Mouse (Mus musculus): Measurements from ENCODE around the gene Snx8. TPM values are rescaled to one million over a fixed set of nuclear protein-coding genes. Genes with fewer than 3 reads are reported as not detected.

The Snx8 gene
- polyA plus RNA-seq, 1 experiment from 2014 or later, result 17.6 TPM

GRCm38 (mm10) chr5:140402640-140403270 is 13.7 kb upstream of the Snx8 start:
- H3K4me3 ChIP-seq, result no peak overlapping the region
- H3K4me1 ChIP-seq, result no peaks in the 10 kb centered on the region
- H3K27ac ChIP-seq, result no peak overlapping the region
- no peaks in the 10 kb centered on the region for H3K36me3 ChIP-seq (ENCODE audit: poor library complexity, severe bottlenecking)
- no peak overlapping the region for H3K4me2 ChIP-seq
- H3K27me3 ChIP-seq, result no peaks in the 10 kb centered on the region
- ATAC-seq, result no peak
- 86% methylated on average over 4 of the region's 4 CpGs for WGBS
- no peaks in the 10 kb centered on the region for H3K9me3 ChIP-seq (replicated peaks)
- no peak overlapping the region for H3K9ac ChIP-seq

GRCm38 (mm10) chr5:140396166-140396940 is 7.3 kb upstream of the Snx8 start:
- no peaks in the 10 kb centered on the region for H3K36me3 ChIP-seq (ENCODE audit: poor library complexity, severe bottlenecking)
- H3K27ac ChIP-seq, result no peak overlapping the region
- no peak overlapping the region for H3K4me3 ChIP-seq
- H3K27me3 ChIP-seq, result no peaks in the 10 kb centered on the region
- H3K9me3 ChIP-seq (replicated peaks), result no peaks in the 10 kb centered on the region
- H3K9ac ChIP-seq, result no peak overlapping the region
- H3K4me1 ChIP-seq, result no peaks in the 10 kb centered on the region
- no peak for ATAC-seq
- 64% methylated on average over 8 of the region's 8 CpGs for WGBS
- no peak overlapping the region for H3K4me2 ChIP-seq

GRCm38 (mm10) chr5:140392701-140393100 is 3.6 kb upstream of the Snx8 start:
- WGBS, result 93% methylated on average over 3 of the region's 3 CpGs
- Histone ChIP-seq H3K27ac (no peak overlapping the region), H3K4me2 (no peak overlapping the region), H3K4me3 (no peak overlapping the region), H3K9me3 (replicated peaks) (no peaks in the 10 kb centered on the region), H3K36me3 (ENCODE audit: poor library complexity, severe bottlenecking) (no peaks in the 10 kb centered on the region), H3K9ac (no peak overlapping the region), H3K4me1 (peaks cover 12% of the 10 kb centered on the region), H3K27me3 (no peaks in the 10 kb centered on the region)
- ATAC-seq, result no peak

- 92% methylated on average over 5 of the region's 5 CpGs for WGBS
- no peak for ATAC-seq
- H3K4me2 ChIP-seq, result no peak overlapping the region
- H3K9ac ChIP-seq, result no peak overlapping the region
- H3K36me3 ChIP-seq (ENCODE audit: poor library complexity, severe bottlenecking), result no peaks in the 10 kb centered on the region
- no peak overlapping the region for H3K27ac ChIP-seq
- H3K4me1 ChIP-seq, result peaks cover 17% of the 10 kb centered on the region
- no peaks in the 10 kb centered on the region for H3K27me3 ChIP-seq
- H3K4me3 ChIP-seq, result no peak overlapping the region
- no peaks in the 10 kb centered on the region for H3K9me3 ChIP-seq (replicated peaks)
Observed at GRCm38 (mm10) chr5:140391981-140392380, 2.9 kb upstream of the Snx8 start.

DNA sequence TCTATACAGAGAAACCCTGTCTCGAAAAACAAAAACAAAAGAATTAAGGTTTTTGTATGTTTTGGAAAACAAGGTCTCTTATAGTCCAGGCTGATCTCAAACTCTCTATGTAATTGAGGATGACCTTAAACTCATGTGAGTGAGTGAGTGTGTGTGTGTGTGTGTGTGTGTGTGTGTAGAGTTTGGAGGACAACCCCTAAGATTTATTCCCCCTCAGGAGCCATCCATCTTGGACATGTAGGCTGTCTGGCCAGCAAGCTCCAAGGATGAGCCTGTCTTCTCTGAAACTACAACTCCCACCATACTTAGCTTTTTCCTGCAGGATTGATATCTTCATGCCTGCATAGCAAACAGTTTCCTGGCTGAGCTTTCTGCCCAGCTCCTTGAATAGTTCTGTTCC is 2.4 kb upstream of the Snx8 start:
- Histone ChIP-seq H3K4me2 (no peak overlapping the region), H3K36me3 (ENCODE audit: poor library complexity, severe bottlenecking) (no peaks in the 10 kb centered on the region), H3K27ac (no peak overlapping the region), H3K9ac (no peak overlapping the region), H3K4me1 (peaks cover 17% of the 10 kb centered on the region), H3K4me3 (no peak overlapping the region), H3K9me3 (replicated peaks) (no peaks in the 10 kb centered on the region), H3K27me3 (no peaks in the 10 kb centered on the region)
- ATAC-seq, result no peak
- WGBS, result 69% methylated on average over 1 of the region's 1 CpGs

GRCm38 (mm10) chr5:140389647-140390046 is 585 bp upstream of the Snx8 start:
- Histone ChIP-seq H3K27me3 (no peaks in the 10 kb centered on the region), H3K4me1 (peaks cover 17% of the 10 kb centered on the region), H3K9ac (no peak overlapping the region), H3K36me3 (ENCODE audit: poor library complexity, severe bottlenecking) (no peaks in the 10 kb centered on the region), H3K4me2 (peak overlapping the region; percentile 96), H3K27ac (no peak overlapping the region), H3K4me3 (peak overlapping the region; percentile 68), H3K9me3 (replicated peaks) (no peaks in the 10 kb centered on the region)
- peak; percentile 34; the same call in 1 of the 2 replicates for ATAC-seq
- WGBS, result 64% methylated on average over 3 of the region's 3 CpGs

GRCm38 (mm10) chr5:140387816-140388510 is 1.1 kb downstream of the Snx8 start:
- H3K9me3 ChIP-seq (replicated peaks), result no peaks in the 10 kb centered on the region
- peak overlapping the region; percentile 96 for H3K4me2 ChIP-seq
- H3K36me3 ChIP-seq (ENCODE audit: poor library complexity, severe bottlenecking), result no peaks in the 10 kb centered on the region
- H3K4me3 ChIP-seq, result peak overlapping the region; percentile 68
- peak overlapping the region; percentile 76 for H3K9ac ChIP-seq
- peaks cover 22% of the 10 kb centered on the region for H3K4me1 ChIP-seq
- ATAC-seq, result no peak
- WGBS, result 77% methylated on average over 12 of the region's 12 CpGs
- H3K27me3 ChIP-seq, result no peaks in the 10 kb centered on the region
- H3K27ac ChIP-seq, result no peak overlapping the region

GRCm38 (mm10) chr5:140387236-140387635 is 1.8 kb downstream of the Snx8 start:
- WGBS, result 88% methylated on average over 7 of the region's 7 CpGs

DNA sequence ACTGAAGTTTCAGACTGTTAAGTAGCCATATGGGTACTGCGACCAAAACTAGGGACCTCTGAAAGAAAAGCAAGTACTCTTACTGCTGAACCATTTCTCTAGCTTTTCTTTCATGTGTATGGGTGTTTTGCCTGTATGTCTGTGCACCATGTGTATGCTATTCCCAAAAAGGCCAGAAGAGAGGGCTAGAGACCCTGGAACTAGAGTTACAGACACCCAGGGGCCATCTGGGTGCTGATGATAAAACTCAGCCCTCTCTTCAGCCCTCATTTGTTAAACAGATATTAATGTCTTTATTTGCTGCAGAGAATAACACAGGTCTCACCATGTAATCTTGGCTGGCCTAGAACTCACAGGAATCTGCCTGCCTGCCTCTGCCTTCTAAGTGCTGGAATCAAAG is 4.6 kb downstream of the Snx8 start:
- Histone ChIP-seq H3K4me1 (peaks cover 22% of the 10 kb centered on the region), H3K27me3 (no peaks in the 10 kb centered on the region), H3K9ac (no peak overlapping the region), H3K4me2 (no peak overlapping the region), H3K36me3 (ENCODE audit: poor library complexity, severe bottlenecking) (no peaks in the 10 kb centered on the region), H3K9me3 (replicated peaks) (no peaks in the 10 kb centered on the region), H3K27ac (no peak overlapping the region), H3K4me3 (no peak overlapping the region)
- 96% methylated on average over 1 of the region's 1 CpGs for WGBS
- no peak for ATAC-seq

More at GRCm38 (mm10) chr5:140387236-140387635, 1.8 kb downstream of the Snx8 start:
- no peak overlapping the region for H3K4me3 ChIP-seq
- 0 out of 2 replicates have a peak overlapping the region, but pooled peaks have one; percentile 96 for H3K4me2 ChIP-seq
- no peak overlapping the region for H3K27ac ChIP-seq
- H3K27me3 ChIP-seq, result no peaks in the 10 kb centered on the region
- H3K36me3 ChIP-seq (ENCODE audit: poor library complexity, severe bottlenecking), result no peaks in the 10 kb centered on the region
- H3K9ac ChIP-seq, result no peak overlapping the region
- peaks cover 22% of the 10 kb centered on the region for H3K4me1 ChIP-seq
- no peak for ATAC-seq
- no peaks in the 10 kb centered on the region for H3K9me3 ChIP-seq (replicated peaks)

DNA sequence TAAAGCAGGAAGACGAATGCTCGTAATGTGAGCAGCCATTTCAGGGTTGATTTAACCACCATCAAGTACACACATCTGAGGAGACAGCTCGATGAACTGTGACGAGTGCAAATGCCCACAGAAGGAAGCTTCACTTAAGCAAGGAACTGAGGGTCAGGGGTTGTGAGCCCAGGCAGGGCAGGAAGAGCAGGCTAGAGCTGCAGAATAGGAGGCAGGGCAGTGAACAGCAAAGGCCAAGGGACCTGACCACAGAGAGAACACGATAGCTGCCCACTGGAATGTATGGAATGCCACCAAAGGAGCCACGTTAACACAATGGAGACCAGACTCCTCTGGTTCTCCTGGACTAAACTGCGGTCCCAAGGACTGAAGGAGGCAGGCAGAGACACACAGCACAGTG is 5.5 kb downstream of the Snx8 start:
- Histone ChIP-seq H3K36me3 (ENCODE audit: poor library complexity, severe bottlenecking) (no peaks in the 10 kb centered on the region), H3K27me3 (no peaks in the 10 kb centered on the region), H3K9ac (peak overlapping the region; percentile 40; the same call in 1 of the 2 replicates), H3K4me1 (peaks cover 19% of the 10 kb centered on the region), H3K27ac (no peak overlapping the region), H3K9me3 (replicated peaks) (no peaks in the 10 kb centered on the region), H3K4me2 (no peak overlapping the region), H3K4me3 (no peak overlapping the region)
- 32% methylated on average over 7 of the region's 7 CpGs for WGBS
- no peak for ATAC-seq

DNA sequence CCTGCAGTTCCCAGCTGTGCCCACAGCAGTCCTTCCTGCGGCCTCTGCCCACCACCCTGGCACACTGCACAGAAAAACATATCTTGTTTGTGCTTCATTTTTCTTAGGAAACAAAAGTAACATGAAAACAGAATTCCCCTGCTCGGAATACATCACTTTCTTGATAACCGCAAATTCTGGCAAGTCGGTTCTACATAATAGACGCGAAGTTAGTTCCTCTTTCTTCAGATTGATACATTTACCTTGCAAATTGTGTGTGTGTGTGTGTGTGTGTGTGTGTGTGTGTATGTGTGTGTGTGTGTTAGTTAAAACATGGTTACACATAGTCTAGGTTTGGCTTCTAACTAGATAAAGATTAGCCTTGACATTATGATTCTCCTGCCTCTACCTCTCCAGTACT is 6.4 kb downstream of the Snx8 start:
- H3K4me3 ChIP-seq, result no peak overlapping the region
- no peaks in the 10 kb centered on the region for H3K36me3 ChIP-seq (ENCODE audit: poor library complexity, severe bottlenecking)
- H3K4me1 ChIP-seq, result peaks cover 10% of the 10 kb centered on the region
- H3K9ac ChIP-seq, result no peak overlapping the region
- H3K27me3 ChIP-seq, result no peaks in the 10 kb centered on the region
- H3K4me2 ChIP-seq, result no peak overlapping the region
- no peaks in the 10 kb centered on the region for H3K9me3 ChIP-seq (replicated peaks)
- ATAC-seq, result no peak
- H3K27ac ChIP-seq, result no peak overlapping the region
- WGBS, result 93% methylated on average over 6 of the region's 6 CpGs

GRCm38 (mm10) chr5:140381156-140381555 is 7.9 kb downstream of the Snx8 start:
- Histone ChIP-seq H3K36me3 (ENCODE audit: poor library complexity, severe bottlenecking) (no peaks in the 10 kb centered on the region), H3K9me3 (replicated peaks) (no peaks in the 10 kb centered on the region), H3K4me3 (no peak overlapping the region), H3K27ac (no peak overlapping the region), H3K9ac (no peak overlapping the region), H3K4me1 (peaks cover 5% of the 10 kb centered on the region; the same call in 1 of the 2 replicates), H3K27me3 (no peaks in the 10 kb centered on the region), H3K4me2 (no peak overlapping the region)
- no peak for ATAC-seq
- 96% methylated on average over 7 of the region's 7 CpGs for WGBS
